Mouse (Mus musculus) WW6 (cell line): Measurements from ENCODE around the gene Nap1l5.
"Not testable (repeated sequence)": the region's sequence is repeated elsewhere in the genome, so short reads cannot be mapped to it uniquely, and the experiment has no call there.

Experiments
- DNase-seq: peaks from one replicate; pipeline ENCODE4 v3.0.0-alpha.2; 2013; ENCODE audit warnings: low read depth, low spot score

Nap1l5 gene

GRCm38 (mm10) chr6:58907336-58907735 is 460 bp upstream of the Nap1l5 start:
- DNase-seq = no peak

DNA sequence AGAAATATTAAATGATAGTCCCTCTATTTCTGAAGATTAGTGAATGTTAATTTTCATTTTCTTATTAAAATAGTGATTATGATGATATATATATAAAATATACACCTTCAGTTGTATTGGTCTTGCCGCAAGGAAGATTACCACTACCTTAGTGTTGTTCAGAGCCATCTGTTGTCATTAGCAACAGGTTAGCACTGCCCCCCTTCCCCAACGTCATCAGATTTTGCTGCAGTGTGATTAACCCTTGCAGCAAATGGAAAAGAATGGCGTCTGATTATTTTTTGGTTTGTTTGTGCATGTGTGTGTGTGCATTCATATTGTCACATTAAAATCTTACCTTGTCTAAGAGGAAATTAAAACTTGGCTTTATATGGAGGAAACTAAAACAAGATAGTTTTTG is 2.3 kb downstream of the Nap1l5 start:
- DNase-seq = no peak

GRCm38 (mm10) chr6:58903171-58903570 is 3.7 kb downstream of the Nap1l5 start:
- no peak for DNase-seq

DNA sequence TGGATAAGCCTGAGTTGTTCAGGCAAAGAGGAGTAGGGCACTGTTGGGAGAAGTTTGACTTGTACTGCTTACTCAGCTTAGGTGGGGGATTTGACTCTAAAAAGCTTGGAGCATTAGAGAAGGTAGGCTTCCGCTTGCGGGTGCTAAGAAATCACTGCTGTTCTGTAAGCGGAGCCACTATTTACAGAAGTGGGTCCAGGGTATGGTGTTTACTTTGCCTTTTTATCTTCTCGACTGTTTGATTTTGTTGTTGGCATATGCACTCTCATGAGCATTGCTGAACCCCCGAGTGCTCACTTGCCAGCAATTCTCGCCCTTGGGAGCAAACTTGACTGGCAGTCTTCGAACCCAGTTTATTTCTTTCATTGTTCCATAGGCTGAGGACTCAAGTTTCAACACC is 6.3 kb downstream of the Nap1l5 start:
- no peak for DNase-seq

DNA sequence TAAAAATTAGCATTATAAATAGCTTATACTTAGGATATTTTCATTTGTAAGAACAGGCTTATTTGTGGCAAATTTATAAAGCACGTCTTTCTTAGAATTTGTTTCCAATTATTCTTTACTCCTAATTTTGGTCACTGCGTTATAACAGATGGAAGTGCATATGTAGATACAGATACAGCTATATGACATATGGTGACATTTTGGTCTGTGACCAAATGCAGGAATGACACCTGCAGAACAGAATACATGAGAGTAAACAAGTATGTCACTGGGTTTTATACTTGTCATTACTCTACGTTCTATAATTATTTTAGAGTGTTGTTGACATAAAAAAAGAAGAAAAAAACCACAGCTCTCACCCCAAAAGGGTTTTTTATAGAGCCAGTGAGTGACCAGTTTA is 7.8 kb downstream of the Nap1l5 start:
- no peak for DNase-seq

DNA sequence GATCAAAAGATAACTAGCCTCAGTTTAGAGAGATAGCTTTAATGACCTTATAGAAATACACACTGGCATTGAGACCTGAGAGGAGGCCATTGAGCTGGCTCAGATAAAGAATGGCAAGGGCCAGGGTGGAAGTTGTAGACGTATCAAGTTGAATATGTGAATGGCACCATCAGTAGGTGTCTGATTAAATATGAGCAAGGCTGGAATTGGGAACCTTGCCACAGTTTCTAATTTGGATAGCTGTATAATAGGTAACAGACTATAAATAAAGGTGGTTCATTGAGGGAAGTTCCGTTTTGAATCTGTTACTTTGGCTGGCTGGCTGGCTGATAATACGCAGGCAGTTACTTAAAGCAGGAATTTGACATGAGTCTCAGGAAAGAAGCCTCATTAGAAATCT is 10.2 kb downstream of the Nap1l5 start:
- no peak for DNase-seq

DNA sequence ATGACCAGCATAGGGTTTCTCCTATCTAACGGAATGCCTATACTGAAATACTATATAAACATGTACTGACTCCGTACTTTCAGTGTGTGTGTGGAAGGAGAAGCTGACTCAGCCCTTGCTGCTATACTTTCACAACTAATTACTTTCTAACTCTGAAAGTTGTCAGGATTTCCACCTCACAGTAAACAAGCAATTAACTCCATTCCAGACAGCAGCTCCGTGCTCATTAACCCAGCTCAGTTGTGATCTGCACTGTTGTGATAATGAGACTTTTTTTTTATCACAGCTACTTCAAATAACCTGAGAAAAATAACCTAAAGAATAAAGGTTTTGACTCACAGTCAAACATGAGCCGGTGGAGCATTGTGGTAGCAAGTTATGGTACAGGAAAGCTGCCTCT is 11.9 kb downstream of the Nap1l5 start:
- no peak for DNase-seq

DNA sequence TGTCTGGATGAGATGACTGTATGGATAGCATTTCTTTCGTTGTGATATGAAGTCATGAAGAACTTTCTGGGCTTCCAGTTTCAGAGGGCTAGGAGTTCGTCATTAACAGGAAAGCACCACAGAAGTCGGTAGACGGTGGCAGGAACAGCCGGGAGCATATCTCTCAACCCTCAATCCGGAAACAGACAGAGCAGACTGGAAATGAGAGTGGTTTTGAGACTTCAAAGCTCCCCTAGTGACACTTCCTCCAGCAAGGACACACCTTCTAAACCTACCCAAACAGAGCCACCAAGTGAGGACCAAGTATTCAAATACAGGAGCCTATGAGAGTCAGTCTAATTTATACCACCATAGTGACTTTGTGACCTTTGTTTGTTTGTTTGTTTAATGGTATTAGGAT is 13.6 kb downstream of the Nap1l5 start:
- DNase-seq = no peak

DNA sequence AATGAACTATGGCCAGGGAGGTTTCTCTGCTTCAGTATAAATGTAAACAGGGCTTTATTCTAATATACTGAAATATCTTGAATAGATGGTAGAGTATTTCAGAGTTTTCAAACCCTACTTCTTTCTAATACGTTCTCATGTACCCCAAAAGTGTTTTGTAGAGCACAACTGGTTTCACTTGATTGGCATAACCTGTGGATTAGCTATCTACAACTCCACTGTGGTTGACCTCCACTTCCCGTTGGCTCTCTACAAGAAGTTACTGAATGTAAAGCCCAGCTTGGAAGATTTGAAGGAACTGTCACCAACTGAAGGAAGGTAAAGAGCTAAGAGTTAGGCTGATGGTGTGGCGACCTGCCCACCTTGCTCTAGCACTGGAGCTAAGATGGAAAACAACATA is 17.0 kb downstream of the Nap1l5 start:
- DNase-seq = no peak

- no peak for DNase-seq
Observed at GRCm38 (mm10) chr6:58882271-58882670, 24.6 kb downstream of the Nap1l5 start.

- no peak for DNase-seq
Observed at GRCm38 (mm10) chr6:58881363-58881762, 25.5 kb downstream of the Nap1l5 start.

DNA sequence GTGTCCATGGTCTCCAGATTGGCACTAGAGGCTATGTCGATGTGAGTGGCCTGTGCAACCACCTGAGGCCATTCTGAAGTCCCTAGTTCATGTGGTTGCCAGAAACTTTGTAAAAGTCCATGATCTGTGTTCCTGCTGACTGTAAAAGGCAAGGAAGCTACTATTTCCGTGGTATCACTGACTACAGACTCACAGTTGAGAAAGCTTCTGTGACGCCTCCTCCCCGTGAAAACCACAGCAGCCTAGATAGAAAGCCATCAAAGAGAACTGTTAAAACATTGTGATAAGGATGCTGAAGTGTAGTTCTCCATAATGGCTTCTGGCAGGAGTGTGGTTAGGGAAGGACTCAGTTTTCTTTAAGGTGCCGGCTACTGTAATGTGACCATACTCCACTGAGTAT is 26.0 kb downstream of the Nap1l5 start:
- DNase-seq = no peak

- DNase-seq = no peak
Observed at GRCm38 (mm10) chr6:58879987-58880386, 26.9 kb downstream of the Nap1l5 start.

DNA sequence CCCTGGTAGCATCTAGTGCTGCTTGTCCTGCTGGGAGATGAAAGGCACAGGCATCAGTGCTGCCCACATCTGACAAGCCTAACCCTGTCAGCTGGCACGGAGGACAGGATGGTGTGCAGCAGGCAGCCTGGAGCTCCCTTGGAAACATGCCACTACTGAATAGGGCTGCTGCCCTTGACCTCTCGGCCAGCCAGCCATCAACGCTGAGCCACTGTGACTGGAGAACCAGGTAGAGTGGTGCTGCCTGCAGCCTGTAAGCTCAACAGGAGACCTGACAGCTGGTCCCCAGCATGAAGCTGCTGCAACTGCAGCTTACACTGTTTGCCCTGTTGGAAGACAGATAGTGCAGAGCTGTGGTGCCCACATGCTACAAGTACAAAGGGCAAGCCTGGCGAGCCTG is 27.3 kb downstream of the Nap1l5 start:
- no peak for DNase-seq

GRCm38 (mm10) chr6:58867858-58868257 is 39.0 kb downstream of the Nap1l5 start:
- not testable (repeated sequence) for DNase-seq

DNA sequence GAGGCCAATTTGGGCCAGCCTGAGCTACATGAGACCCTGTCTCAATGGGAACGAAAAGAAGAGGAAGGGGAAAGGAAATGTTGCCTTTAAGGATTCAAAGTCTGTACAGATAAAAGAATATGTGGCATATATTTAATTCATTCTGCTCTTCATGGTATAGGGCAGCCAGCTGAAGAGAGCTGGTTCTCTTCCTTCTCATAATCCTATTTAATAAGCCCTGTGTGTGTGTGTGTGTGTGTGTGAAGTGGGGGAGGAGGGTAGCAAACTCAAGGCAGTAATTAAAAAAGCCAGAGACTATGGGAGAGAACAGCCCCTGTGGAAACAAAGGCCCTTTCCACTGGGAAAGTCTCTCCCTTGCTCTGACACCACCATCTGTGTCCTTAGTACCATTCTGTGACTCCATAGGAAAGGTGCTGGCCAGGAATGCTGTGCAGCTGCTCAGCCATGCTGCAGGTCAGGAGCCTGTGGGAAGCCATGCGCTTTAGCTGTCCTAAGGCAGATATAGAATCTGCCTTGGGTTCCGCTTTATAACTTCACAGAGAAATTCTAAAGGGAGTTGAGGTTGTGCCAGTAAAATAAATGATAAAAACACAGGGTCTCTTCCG is 43.1 kb downstream of the Nap1l5 start:
- no peak for DNase-seq

DNA sequence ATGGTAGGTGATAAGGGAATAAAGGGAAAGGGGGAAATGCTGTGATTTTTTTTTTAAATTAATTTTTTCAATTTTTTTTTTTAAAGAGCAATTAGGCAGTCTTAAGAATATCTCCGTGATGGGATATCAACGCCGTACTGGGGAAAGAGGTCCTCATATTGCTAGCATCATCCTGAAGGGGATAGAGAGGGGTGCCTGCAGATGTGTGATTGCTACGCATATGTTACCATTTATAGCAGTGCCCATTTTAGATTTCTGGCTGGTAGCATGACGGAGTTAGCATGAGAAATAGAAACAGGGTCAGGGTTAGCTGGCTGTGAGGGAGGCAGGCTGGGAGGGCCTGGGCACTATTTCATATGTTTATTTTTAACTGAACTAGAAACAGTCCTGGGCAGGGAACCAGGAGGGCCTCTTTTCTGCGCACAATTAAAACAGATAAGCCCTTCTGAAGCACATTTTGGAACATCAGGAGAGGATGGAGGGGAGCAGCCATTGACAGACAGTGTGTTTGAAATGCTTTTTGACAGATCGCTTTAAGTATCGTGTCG is 44.4 kb downstream of the Nap1l5 start:
- no peak for DNase-seq

DNA sequence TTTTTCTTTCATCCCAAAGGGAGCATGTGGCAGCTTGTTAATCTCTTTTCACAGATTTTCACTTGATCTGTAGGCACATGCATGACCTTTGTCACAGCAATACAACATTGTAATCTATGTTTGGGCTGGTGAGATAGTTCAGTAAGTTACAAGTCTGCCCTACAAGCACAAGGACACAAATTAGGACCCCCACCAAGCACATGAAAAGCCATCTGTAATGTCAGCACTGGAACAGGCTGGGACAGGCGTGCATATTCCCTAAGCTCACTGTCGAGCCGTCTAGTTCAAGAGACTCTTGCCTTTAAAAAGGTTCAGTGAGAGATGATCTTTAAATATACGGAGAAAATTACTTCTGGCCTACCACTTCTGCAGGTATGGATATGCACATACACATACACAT is 47.4 kb downstream of the Nap1l5 start:
- no peak for DNase-seq

GRCm38 (mm10) chr6:58856494-58856893 is 50.4 kb downstream of the Nap1l5 start:
- no peak for DNase-seq

DNA sequence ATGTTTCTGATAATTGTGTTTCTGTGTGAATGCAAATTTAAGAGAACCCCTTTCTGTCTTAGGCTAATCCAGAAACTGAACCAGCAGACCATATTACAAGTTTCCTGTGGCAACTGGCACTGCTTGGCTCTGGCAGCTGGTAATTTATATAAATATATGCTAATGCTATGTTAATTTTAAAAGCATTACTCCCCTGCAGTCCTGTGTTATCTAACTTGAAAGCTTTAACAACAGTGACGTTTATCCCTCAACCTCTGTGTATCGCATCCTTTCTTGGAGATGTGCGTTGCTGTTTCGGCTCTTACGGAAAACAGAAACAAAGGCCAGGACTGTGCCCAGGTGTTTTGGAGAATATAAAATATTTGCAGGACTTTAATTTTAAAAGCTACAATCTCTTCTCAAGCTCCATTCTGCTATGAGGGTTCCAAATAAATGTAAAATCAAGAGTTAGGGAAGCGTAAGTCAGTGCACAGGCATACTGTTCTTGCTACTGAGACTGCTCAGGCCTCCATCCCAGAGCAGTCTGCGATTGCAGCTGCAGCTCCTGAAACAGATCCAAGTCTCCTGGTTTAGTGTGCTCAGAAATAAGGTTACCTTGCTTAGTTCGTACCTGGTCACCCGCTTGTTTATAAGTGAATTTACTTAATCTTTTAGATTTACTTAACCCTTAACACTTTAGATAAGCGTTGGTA is 51.1 kb downstream of the Nap1l5 start:
- no peak for DNase-seq
